Mouse (Mus musculus) cerebellum, adult 2 months (tissue): Measurements from ENCODE around the gene Kcnh2. TPM values are rescaled to one million over a fixed set of nuclear protein-coding genes. Genes with fewer than 3 reads are reported as not detected.
A peak's percentile ranks its signal among the peaks of the same experiment; 100 is the strongest.

Source experiments
- DNase-seq, 2 experiments: peaks; one replicate each; pipeline ENCODE4 v3.0.0; 2021
- H3K27ac ChIP-seq: fragments of 200-500 bp; 2 replicates; pipeline ENCODE4 v1.5.1; 2012; ENCODE audit warnings: low read length, control low read depth, inconsistent platforms; ENCODE audit not compliant: insufficient read depth
- H3K27me3 ChIP-seq: fragments of 200-500 bp; 2 replicates; pipeline ENCODE4 v1.6.1; 2012; ENCODE audit warnings: inconsistent platforms, mild to moderate bottlenecking, low read length, moderate library complexity; ENCODE audit not compliant: control insufficient read depth, insufficient read depth
- H3K4me1 ChIP-seq: fragments of 200-500 bp; 2 replicates; pipeline ENCODE4 v1.6.1; 2011; ENCODE audit warnings: low read length; ENCODE audit not compliant: control insufficient read depth, insufficient read depth
- H3K4me3 ChIP-seq: fragments of 200-500 bp; replicated peaks from 2 replicates; pipeline ENCODE3; 2011; ENCODE audit warnings: mild to moderate bottlenecking, low read depth, low read length, control low read depth; ENCODE audit not compliant: insufficient read depth
- CTCF ChIP-seq: fragments of 200-500 bp; IDR thresholded peaks from 2 replicates; pipeline ENCODE4 v1.5.1; 2011; ENCODE audit warnings: low read depth, mild to moderate bottlenecking, control low read depth, low read length, moderate library complexity, borderline replicate concordance; ENCODE audit not compliant: insufficient read depth
- POLR2A ChIP-seq: fragments of 200-500 bp; IDR thresholded peaks from 2 replicates; pipeline ENCODE4 v1.6.1; 2011; ENCODE audit warnings: low read length, control low read depth, borderline replicate concordance; ENCODE audit not compliant: insufficient read depth
- WGBS: fragments of 180-500 bp; shearing (Covaris S2); methylation state at CpG from one replicate; pipeline ENCODE4 v1.1.7; 2018; 5-methylcytosine and 5-hydroxymethylcytosine counted together
- polyA plus RNA-seq: library from polyadenylated mRNA; depleted of rRNA; stranded (reverse); fragments of >200 nt; gene quantifications from 2 replicates; pipeline ENCODE4 v1.2.3, GENCODE M21; 2012

Kcnh2 gene
- polyA plus RNA-seq, 1 experiment: 85.2 TPM

GRCm38 (mm10) chr5:24348546-24348945 is 2.9 kb downstream of the Kcnh2 start:
- H3K4me1 ChIP-seq: peaks cover 25% of the 10 kb centered on the region
- H3K27ac ChIP-seq: 0 out of 2 replicates have a peak overlapping the region, but pooled peaks have one; percentile 7
- peak overlapping the region; percentile 78 for H3K4me3 ChIP-seq
- WGBS: 2% methylated on average over 30 of the region's 30 CpGs
- H3K27me3 ChIP-seq: no peaks in the 10 kb centered on the region
- TF ChIP-seq POLR2A (no peak), CTCF (no peak)
- DNase-seq: peak; percentile 38 to 48

- no peak for TF ChIP-seq CTCF
- peak; percentile 47; the same call in 1 of the 2 replicates for TF ChIP-seq POLR2A
- Histone ChIP-seq H3K4me1 (peaks cover 25% of the 10 kb centered on the region), H3K27me3 (no peaks in the 10 kb centered on the region), H3K4me3 (peak overlapping the region; percentile 78), H3K27ac (no peak overlapping the region)
- 2% methylated on average over 41 of the region's 41 CpGs for WGBS
- DNase-seq: peak; percentile 77
Observed at GRCm38 (mm10) chr5:24348128-24348527, 3.3 kb downstream of the Kcnh2 start.

- Histone ChIP-seq H3K27ac (no peak overlapping the region), H3K27me3 (no peaks in the 10 kb centered on the region), H3K4me3 (no peak overlapping the region), H3K4me1 (peaks cover 25% of the 10 kb centered on the region)
- TF ChIP-seq POLR2A (no peak), CTCF (no peak)
- no peak for DNase-seq
- 86% methylated on average over 7 of the region's 7 CpGs for WGBS
Observed at GRCm38 (mm10) chr5:24347186-24347875, 4.1 kb downstream of the Kcnh2 start.

- Histone ChIP-seq H3K4me1 (peaks cover 25% of the 10 kb centered on the region), H3K4me3 (no peak overlapping the region), H3K27me3 (no peaks in the 10 kb centered on the region), H3K27ac (no peak overlapping the region)
- TF ChIP-seq CTCF: no peak
- no peak for TF ChIP-seq POLR2A
- WGBS: 93% methylated on average over 7 of the region's 7 CpGs
- DNase-seq: no peak
Observed at GRCm38 (mm10) chr5:24346313-24346712, 5.1 kb downstream of the Kcnh2 start.

- DNase-seq: no peak
- H3K27ac ChIP-seq: no peak overlapping the region
Observed at GRCm38 (mm10) chr5:24344477-24345051, 6.8 kb downstream of the Kcnh2 start.

GRCm38 (mm10) chr5:24343977-24344436 is 7.4 kb downstream of the Kcnh2 start:
- no peak overlapping the region for H3K4me3 ChIP-seq
- 39% methylated on average over 2 of the region's 2 CpGs for WGBS
- no peak for TF ChIP-seq CTCF
- TF ChIP-seq POLR2A: no peak
- H3K27me3 ChIP-seq: no peaks in the 10 kb centered on the region
- DNase-seq: no peak
- H3K27ac ChIP-seq: no peak overlapping the region
- peaks cover 14% of the 10 kb centered on the region for H3K4me1 ChIP-seq

More at GRCm38 (mm10) chr5:24344477-24345051, 6.8 kb downstream of the Kcnh2 start:
- H3K4me3 ChIP-seq: no peak overlapping the region
- peaks cover 14% of the 10 kb centered on the region for H3K4me1 ChIP-seq
- 21% methylated on average over 12 of the region's 12 CpGs for WGBS
- no peak for TF ChIP-seq CTCF
- H3K27me3 ChIP-seq: no peaks in the 10 kb centered on the region

- Histone ChIP-seq H3K27ac (no peak overlapping the region), H3K4me1 (peaks cover 9% of the 10 kb centered on the region), H3K27me3 (no peaks in the 10 kb centered on the region), H3K4me3 (no peak overlapping the region)
- no peak for DNase-seq
- TF ChIP-seq POLR2A: no peak
- TF ChIP-seq CTCF: no peak
Observed at GRCm38 (mm10) chr5:24343379-24343778, 8.0 kb downstream of the Kcnh2 start.

GRCm38 (mm10) chr5:24342966-24343365 is 8.4 kb downstream of the Kcnh2 start:
- 75% methylated on average over 8 of the region's 8 CpGs for WGBS
- Histone ChIP-seq H3K4me3 (no peak overlapping the region), H3K4me1 (peaks cover 10% of the 10 kb centered on the region), H3K27ac (no peak overlapping the region), H3K27me3 (no peaks in the 10 kb centered on the region)
- no peak for DNase-seq
- TF ChIP-seq POLR2A: no peak
- TF ChIP-seq CTCF: no peak
